Mouse (Mus musculus) heart, postnatal 25 days (tissue): ENCODE measurements at regions not wholly inside any gene's neighbourhood (a gene's known extent, or its start where the extent isn't known, plus 50 kb on each side); places are given as distances from the start of the nearest gene placed in this dataset.

Experiments
- DNase-seq: peaks from one replicate; pipeline ENCODE4 v3.0.0; 2022; ENCODE audit warnings: low spot score
- intact Hi-C: fragments of 180-260 bp; cut with DNase I; formaldehyde crosslinking; loops from one replicate; pipeline ENCODE4 v1.15.1; 2025

- intact Hi-C loops, result no loop called here
- no peak for DNase-seq
Observed at GRCm38 (mm10) chr9:61683557-61683956, 230.8 kb downstream of the Rplp1 start.

DNA sequence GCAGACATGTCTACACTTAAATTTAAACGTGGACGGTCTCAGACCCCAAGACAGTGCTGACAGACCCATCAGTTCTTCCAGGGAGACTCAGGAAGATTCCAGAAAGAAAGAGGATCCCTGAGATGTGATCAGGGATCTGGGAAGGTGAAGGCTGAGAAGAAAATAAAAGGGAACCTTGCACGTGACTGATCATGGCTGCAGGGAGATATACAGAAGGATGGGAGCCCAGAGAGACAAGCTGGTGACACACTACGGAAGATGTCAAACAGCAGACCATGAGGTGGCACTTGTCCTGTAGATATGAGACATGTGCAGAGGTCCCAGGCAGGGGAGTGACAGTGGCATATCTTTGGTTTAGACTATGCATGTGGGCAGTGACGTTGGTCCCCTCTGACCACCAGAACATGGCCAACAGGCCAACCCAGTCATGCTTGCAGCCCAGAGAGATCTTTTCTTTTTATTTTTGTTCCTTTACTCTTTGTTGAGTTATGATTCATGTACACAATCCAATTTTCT, 231.5 kb downstream of the Rplp1 start:
- intact Hi-C loops, result no loop called here
- DNase-seq, result no peak

- intact Hi-C loops, result no loop called here
- no peak for DNase-seq
Observed at GRCm38 (mm10) chr9:61682316-61682715, 232.0 kb downstream of the Rplp1 start.

GRCm38 (mm10) chr9:61681406-61681805, 232.9 kb downstream of the Rplp1 start:
- DNase-seq, result no peak
- intact Hi-C loops, result no loop called here

GRCm38 (mm10) chr9:61680911-61681311, 233.4 kb downstream of the Rplp1 start:
- DNase-seq, result no peak
- intact Hi-C loops, result no loop called here

- no peak for DNase-seq
- intact Hi-C loops, result no loop called here
Observed at GRCm38 (mm10) chr9:61679686-61680085, 234.7 kb downstream of the Rplp1 start.

- DNase-seq, result no peak
- intact Hi-C loops, result no loop called here
Observed at GRCm38 (mm10) chr9:61677603-61678002, 236.7 kb downstream of the Rplp1 start.

GRCm38 (mm10) chr9:61677037-61677436, 237.3 kb downstream of the Rplp1 start:
- no peak for DNase-seq
- intact Hi-C loops, result no loop called here

DNA sequence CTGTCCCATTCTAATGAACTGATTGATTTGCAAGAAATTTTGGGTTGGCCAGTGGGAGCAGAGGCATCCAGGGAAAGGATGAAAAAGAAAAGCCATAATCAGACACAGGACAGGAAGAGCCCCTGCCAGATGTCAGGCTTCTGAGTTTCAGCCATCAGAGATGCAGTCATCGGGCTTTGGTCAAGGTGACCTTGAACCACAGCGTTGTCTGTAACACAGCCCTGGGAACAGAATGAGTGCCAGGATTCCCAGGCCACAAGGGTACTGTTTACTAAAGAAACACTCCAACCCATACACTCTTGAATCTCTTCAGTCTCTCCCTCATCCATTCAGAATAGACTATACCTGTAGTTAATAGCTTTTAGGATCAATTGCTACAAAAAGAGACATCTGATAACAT, 239.0 kb downstream of the Rplp1 start:
- intact Hi-C loops, result no loop called here
- DNase-seq, result no peak

GRCm38 (mm10) chr9:61673575-61674203, 240.7 kb downstream of the Rplp1 start:
- intact Hi-C loops, result no loop called here
- DNase-seq, result no peak

- intact Hi-C loops, result no loop called here
- DNase-seq, result no peak
Observed at GRCm38 (mm10) chr9:61670986-61671385, 243.4 kb downstream of the Rplp1 start.

DNA sequence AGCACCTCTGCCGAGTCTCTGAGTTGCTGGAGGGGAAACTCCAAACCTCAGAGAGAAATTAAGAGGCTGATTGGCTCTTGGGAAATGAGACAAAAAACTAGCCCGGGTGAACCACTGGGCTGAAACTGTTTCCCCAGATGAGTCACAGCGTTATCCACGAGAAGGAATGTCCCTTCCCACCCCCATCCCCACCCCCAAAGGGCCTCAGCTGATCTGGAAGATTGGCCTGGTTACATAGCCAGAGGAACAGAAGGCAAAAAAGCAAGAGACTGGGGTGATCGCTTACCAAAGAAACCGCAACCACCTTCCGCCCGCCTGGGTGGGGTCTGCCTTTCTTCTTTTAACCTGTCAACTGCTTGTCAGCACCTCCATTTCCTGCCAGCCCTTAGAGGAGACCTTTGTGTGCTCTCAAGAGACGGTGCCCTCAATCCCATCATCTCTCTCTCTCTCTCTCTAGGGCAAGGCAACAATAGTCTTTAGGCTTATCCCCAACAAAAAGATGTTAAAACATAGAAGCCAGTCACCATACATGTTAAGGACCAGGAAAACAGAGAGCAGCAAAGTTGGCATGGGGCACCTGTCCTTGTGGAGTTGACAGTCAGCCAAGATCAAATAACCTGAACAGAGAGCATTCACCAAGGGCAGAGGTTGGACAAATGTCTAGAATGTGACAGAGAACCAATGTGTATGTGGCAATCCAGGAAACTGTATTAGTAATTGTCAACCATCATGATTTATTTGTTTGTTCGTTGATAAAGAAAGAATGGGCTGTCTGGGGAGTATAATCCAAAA, 244.4 kb downstream of the Rplp1 start:
- intact Hi-C loops, result no loop called here
- DNase-seq, result no peak

GRCm38 (mm10) chr9:61668723-61669122, 245.6 kb downstream of the Rplp1 start:
- intact Hi-C loops, result no loop called here
- DNase-seq, result no peak

DNA sequence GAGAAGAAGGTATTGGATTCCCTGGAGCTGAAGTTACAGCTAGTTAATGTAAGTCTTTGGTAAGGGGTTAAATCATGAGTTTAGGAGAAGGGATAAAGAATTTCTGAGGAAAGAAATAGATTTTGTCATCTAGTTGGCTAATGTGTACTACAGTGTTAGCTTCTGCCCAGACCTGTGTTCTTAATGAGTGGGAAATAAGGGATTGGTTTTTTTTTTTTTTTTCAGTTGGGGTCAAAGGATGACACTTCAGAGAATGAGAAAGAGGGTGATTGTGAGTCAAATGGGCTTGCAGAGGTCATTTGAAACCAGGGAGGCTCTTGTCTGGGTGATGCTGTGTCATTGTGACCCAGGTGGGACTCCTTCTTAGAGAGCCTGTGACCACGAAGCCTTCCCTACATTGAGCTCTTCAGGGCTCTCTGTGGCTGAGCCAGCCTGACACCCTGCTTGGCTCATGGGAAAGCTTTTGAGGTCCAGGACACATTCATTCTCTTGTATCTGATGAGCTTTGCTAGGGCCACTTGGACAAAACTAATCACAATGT, 246.1 kb downstream of the Rplp1 start:
- intact Hi-C loops, result no loop called here

DNA sequence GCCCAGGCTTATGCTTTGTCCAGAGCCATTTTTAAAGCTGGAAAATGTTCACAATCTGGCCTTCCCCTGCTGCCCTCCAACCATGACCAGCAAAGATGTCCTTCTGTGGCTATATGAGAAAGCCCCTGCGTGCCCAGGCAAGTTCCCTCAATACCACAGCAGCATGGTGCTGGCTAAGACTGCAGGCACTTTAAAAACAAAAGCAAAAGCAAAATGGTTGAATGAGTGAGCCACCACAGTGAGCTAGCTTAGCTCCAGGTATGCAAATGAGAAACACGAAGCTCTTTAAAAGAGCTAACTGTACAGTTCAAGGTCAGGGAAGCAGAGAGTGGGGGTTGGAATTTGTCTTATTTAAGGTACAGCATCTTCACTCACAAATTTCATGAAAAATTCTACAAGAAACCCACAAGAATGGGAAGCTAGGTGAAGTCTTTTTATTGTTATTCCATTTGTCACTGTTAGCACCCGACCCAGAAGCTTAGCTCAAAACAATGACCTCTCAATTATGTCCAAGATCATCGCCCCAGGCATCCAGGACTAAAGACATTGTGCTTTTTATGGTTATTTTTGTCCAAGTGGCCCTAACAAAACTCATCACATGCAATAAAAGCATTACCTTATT, 246.8 kb downstream of the Rplp1 start:
- intact Hi-C loops, result no loop called here
- no peak for DNase-seq

More for the DNA sequence above, 246.1 kb downstream of the Rplp1 start:
- no peak for DNase-seq

DNA sequence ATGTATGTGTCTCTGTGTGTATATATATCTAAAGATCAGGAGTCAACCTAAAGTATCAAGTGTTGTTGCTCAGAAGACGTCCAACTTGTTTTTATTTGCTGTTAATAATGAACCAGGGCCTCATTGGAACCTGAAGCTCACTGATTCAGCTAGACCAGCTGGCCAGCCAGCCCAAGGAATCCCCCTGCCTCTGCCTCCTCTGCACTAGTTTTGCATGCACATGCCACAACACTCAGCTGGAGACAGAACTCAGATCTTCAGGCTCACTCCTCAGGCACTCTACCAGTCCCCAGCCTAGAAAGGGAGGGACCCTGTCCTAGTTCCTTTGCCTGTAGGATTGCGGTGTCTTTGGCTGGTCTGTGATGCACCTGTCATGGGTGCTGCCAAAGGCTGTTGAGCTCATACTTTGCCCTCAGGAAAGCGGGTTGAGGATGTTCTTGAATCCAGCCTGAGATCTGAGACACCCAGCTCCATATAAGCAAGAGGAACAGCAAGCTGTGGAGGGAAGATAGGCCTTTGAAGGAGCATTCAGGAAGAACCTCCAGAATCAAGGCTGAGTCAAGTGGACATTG, 247.5 kb downstream of the Rplp1 start:
- intact Hi-C loops, result no loop called here
- no peak for DNase-seq

- intact Hi-C loops, result no loop called here
- DNase-seq, result no peak
Observed at GRCm38 (mm10) chr9:61666118-61666517, 248.2 kb downstream of the Rplp1 start.

DNA sequence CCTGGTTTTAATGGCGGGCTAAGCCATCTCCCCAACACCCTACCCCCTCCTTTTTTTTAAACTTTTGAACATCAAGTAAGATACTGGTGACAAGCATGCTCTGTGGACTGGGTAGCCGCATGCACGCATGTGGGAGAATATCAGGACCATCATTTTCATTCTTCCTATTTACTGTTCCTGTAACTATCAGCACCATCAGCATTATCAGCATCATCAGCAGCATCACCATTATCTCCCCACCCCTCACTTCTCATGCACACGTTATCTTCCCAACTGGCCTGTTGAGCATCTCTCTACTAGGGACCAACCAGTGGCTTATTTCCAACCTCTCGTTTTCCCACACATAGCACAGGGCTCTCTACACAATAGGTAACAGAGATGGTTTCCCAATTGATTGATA, 249.1 kb downstream of the Rplp1 start:
- no peak for DNase-seq
- intact Hi-C loops, result no loop called here

GRCm38 (mm10) chr9:61664000-61664622, 250.2 kb downstream of the Rplp1 start:
- intact Hi-C loops, result no loop called here
- DNase-seq, result no peak
